Mouse (Mus musculus): ENCODE data around the gene Usp8. TPM values are rescaled to one million over a fixed set of nuclear protein-coding genes. Genes with fewer than 3 reads are reported as not detected.

Gene Usp8
- polyA plus RNA-seq (2017; shearing (Covaris generic)), result 61.7 TPM

DNA sequence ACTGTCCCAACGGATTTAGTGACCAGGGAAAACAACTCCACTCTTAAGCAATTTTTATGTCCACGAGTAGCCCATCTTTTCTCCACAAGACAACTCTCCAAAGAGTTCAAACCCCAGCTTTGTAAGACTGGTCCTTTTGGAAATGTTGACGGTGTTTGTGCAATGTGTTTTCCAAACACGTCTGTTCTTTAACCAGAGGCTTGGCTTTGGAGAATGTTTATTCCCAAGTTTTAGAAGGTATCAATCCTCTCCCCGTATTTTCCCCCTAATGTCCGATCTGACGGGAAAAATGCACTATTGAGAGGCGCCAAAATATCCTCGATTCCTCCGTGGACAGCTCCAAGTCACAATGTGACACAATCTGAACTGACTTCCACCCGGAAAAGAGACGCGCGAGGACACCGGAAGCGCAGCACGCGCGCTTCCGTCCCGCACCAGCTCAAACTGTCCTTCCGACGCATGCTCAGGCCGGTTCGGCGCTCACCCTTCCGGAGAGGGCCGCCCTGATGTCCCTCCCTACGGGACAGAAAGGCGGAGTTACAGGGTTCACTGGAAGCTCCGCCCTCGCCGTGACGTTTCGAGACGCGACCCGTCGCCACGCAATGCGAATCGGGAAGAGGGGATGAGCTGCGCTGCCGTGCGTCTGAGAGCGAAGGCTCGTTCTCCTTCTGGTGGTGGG, at the start of gene Usp8:
Gene Usp8 (plus strand): TSS at position 570 of the 679 bp plus-strand sequence.

GRCm38 (mm10) chr2:126676122-126676515, 31.0 kb upstream of the Usp8 start, which contains the start of gene Gabpb1:
Gene Gabpb1, minus strand, starts transcription at chr2:126676337.

DNA sequence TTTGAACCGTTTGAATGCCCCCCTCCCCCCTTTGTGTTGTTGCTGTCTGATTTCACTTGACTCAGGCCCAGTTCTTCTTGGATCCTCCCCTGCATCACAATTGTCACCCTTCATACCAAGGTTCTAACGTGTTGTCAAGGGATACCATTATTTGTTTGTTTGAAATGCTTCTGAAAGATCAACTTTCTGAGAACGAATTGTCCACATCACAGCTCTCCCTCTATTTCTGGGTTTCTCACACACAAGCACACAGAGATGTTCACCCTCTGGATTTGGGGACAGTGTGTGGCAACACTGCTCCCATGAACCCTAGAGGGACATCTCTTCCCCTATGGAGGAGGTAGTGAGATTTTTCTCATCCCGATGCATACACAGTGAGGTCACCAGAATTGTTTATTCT, 76.2 kb downstream of the Usp8 start, which contains the start of gene Usp50:
Gene Usp50 (minus strand): TSS at position 101 of the 400 bp plus-strand sequence.

Other genes with a start within 250 kb of the Usp8 start
- gene Atp8b4, start 206.7 kb upstream of the Usp8 start, polyA plus RNA-seq (2017; shearing (Covaris generic)), result 1.9 TPM
- gene Slc27a2, start 154.9 kb upstream of the Usp8 start, polyA plus RNA-seq (2017; shearing (Covaris generic)), result not detected
- gene Hdc, start 88.0 kb upstream of the Usp8 start, polyA plus RNA-seq (2017; shearing (Covaris generic)), result 0.31 TPM
- 76.5 TPM for gene Gabpb1, start 31.0 kb upstream of the Usp8 start, polyA plus RNA-seq (2017; shearing (Covaris generic))
- gene Usp50, start 76.1 kb downstream of the Usp8 start, polyA plus RNA-seq (2017; shearing (Covaris generic)), result 4.5 TPM
- gene Trpm7, start 168.9 kb downstream of the Usp8 start, polyA plus RNA-seq (2017; shearing (Covaris generic)), result 82.7 TPM
- 74.8 TPM for gene Sppl2a, start 225.9 kb downstream of the Usp8 start, polyA plus RNA-seq (2017; shearing (Covaris generic))

Measured in activated CD4-positive, CD25-positive, alpha-beta regulatory T cell, adult 9 weeks (primary cell).